Mouse (Mus musculus) left cerebral cortex, postnatal 10 days (tissue): ENCODE data around the gene Rest. TPM values are rescaled to one million over a fixed set of nuclear protein-coding genes. Genes with fewer than 3 reads are reported as not detected.

Experiments
- DNase-seq, 2 experiments: peaks; one replicate each; pipeline ENCODE4 v3.0.0; 2021 to 2022; ENCODE audit warnings: low spot score in 2 of 2, mixed read lengths in 1 of 2; ENCODE audit errors: extremely low spot score in 1 of 2
- intact Hi-C: fragments of 180-260 bp; cut with DNase I; formaldehyde crosslinking; loops from one replicate; pipeline ENCODE4 v1.15.1; 2025
- microRNA-seq: library from miRNA; unstranded; fragments of <30 nt; microRNA quantifications from one replicate; pipeline ENCODE4 v1.2.0, GENCODE M21; 2022
- total RNA-seq, 2 experiments: library from RNA; stranded (reverse); gene quantifications; 2 replicates each; pipeline ENCODE4 v1.2.3; 2021

The Rest gene
- total RNA-seq, 2 experiments from 2014 or later = 4.2 to 5.0 TPM

DNA sequence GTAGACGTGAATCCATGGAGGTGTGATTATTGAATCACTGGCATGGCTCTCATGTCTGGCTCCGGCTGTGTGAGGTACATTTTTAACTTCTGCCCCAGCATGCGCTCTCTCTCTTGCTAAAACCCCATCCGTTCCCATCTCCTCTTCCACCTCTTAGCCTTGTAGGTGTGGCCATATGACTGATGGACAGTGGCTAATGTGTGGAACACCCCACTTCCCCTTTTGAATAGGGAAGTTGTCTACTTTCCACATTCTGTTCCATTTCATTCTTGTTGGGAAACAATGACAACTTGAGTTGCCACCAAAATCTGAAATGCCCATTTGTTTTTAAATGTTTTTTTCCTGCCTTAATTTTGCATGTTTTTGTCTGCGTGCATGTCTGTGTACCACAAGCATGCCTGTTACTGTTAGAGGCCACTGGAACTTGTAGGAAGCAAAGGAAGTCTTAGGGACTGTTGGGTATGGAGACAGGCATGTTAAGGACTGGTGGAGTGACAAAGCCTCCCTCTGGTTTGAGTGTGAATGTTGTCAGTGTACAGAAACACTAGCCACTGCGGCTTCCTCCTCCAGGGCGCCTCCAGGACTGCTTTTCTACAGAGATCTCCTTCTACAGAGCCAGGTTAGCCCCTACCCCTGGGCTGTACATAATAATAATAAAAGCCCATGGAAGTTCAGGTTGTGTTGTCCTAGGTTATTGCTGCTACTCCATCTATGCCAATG, 27.7 kb downstream of the Rest start:
- no peak for DNase-seq
- intact Hi-C loops = no loop called here

DNA sequence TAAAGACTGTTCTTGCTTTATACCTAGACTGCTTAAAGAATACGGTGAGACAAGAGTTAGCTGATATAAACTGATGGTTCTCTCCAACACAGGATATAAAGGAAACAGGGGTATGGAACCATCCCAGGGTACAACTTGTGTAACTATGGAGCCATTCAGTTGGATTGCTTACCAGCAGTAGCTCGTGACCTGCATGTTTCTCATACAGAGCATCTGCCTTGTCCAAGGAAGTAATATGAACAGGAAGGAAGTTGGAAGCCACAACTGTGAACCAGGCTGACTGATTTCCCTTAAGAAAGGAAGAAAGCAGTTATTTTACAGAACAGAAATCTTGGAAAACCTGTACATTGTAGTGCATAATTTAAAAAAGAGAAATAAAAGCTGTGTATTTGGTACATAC, 34.2 kb downstream of the Rest start:
- DNase-seq = no peak
- intact Hi-C loops = no loop called here

DNA sequence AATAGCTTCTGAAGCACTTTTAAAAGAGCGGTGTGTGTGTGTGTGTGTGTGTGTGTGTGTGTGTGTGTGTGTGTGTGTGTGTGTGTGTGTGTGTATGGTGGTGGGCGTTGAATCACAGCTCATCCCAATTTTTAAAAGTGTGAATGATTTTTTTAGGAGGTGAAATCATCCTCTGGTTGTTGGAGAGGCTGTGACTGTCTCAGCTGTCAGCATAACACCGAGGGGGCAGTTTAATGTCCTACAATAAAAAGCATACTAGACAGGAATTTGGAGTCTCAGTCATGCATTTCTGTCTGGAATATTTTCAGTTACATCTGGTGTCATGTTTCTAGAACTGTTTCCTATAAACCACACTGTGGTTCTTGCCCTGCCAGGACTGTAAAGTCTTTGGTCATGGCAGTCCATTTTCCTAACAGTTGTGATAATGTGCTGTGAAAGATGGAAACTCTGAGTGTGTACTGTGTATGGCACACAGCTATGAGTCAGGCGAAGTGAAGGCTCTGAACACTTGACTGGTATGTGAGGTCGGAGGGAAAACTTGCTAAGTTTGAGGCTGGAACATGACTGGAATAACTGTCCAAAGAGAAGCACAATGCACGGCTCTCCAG, 36.1 kb downstream of the Rest start:
- DNase-seq = no peak
- intact Hi-C loops = no loop called here

DNA sequence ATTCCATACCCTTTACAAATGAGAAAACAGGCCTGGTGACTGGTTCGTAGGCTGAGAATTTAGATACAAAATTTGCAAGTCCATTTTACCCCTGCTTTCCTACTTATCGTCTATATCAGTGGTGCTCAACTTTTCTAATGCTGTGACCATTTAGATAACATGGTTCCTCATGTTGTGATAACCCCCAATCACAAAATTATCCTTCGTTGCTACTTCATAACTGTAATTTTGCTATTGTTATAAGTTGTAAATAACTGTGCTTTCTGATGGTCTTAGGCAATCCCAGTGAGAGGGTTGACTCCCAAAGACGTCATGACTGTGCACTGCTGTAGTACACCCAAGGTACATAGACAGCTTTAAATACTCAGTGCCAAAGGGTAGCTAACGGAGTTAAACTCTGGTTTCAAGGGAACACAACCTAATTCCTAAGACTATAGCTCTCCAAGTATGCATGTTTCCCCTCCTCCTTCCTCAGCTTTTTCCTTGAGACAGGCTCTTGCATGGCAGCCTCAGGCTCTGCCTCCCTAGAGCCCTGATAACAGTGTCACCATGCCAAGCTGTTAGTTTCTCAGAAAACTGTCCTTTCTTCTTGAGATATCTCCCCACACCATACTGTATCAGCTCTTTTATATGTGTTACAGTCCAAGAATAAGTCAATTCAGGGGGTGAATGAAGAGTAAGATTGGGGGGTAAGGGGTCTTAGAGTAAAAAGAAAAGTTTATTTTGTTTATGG, 42.7 kb downstream of the Rest start:
- DNase-seq = no peak
- intact Hi-C loops = no loop called here

DNA sequence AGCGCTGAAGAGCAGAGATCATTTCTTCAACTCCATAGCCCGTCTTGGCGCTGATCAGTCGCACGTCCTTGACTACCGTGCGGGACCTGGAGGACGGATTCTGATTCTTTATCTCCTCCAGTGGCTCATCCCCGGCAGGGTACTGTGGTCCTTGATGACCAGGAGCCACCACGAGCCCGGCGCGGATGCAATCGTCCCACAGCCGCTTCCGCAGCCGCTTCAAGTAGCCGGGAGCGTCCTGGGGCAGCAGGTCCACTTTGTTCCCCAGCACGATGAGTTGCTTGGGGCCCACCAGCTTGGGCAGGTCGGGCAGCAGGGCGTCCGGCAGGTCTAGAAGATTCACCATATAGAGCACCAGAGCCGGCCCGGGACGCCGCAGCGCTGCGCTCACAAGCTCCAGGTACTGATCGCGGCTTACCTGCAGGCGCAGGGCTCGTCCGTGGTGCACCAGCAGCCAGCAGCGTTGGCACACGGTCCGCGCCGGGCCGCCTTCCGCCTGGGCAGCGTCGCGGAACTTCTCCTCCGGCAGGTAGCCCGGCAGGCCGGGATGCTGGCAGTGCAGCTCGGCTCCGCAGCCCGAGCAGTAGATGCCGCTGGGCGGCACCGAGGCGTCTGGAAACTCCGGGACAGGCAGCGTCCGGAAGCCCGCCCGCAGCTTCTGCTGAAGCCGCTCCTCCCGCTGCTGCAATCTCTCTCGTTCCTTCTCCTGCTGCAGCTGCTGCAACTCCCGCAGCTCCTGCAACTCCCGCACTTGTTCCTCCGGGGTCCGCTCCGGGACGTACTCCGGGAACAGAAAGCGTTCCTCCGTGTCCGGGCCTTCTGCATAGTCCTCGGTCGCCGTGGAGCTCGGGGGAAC, 44.0 kb downstream of the Rest start:
- intact Hi-C loops = no loop called here
- peak; percentile 25 to 65 for DNase-seq

DNA sequence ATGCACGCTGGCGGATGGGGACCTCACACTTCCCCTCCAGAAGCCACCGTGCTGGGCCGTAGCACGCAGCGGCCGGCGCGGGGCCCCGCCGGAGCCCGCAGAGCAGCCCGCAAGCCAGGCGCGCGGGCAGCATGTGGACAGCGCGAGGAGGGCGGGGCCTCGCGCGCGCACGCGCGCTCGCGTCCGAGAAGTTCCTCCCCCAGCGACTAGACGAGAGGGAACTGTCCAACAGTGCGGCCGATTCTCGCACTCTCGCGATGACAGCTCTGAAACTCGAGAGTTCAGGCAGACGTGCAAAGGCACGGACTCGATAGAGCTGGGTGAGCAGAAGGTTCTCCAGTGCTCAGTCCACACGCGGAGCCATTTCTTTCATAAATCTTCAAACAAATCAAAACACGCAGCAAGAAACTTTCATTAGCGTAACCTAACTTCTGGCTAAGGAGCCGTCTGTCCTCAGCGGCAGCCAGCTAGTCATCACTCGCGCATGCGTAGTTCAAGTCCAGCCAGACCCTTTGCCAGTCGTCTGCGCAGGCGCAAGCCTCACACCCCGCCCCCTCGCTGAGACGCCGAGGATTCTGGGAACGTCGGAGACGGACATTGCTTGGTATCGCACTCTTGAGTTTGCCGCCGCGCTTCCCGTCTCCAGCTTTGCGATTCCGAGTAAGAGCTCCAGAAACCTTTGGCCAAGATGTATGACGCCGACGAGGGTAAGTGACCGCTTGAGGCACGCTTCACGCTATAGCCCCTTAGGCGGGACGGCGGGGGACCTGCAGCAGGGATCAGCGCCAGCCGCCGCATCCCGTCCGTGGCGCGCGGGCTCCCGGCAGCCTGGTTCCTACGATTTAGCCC, 44.9 kb downstream of the Rest start, which contains the start of the genes Noa1 and Polr2b:
Noa1 (minus strand) TSS at position 161 of the 849 bp plus-strand sequence.
Polr2b (plus strand) TSS at position 224 of the 849 bp plus-strand sequence.
- intact Hi-C loops = no loop called here
- peak; percentile 98 for DNase-seq

DNA sequence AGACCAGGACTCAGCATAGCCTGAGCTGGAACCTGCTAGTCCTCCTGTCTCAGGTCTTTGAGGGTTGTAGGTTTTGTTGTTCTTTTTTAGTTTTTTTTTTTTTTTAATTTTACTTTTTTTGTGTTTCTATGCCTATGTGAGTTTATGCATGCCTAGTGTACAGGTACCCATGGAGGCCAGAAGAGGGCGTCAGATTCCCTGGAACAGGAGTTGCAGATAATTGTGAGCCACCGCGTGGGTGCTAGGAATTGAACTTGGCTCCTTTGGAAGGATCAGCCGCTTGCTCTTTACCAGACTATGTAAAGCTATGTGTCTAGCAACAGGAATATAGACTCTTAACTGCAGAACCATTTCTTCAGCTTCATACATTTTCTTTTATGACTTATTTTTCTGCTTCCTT, 48.9 kb downstream of the Rest start:
- intact Hi-C loops = no loop called here
- DNase-seq = no peak

DNA sequence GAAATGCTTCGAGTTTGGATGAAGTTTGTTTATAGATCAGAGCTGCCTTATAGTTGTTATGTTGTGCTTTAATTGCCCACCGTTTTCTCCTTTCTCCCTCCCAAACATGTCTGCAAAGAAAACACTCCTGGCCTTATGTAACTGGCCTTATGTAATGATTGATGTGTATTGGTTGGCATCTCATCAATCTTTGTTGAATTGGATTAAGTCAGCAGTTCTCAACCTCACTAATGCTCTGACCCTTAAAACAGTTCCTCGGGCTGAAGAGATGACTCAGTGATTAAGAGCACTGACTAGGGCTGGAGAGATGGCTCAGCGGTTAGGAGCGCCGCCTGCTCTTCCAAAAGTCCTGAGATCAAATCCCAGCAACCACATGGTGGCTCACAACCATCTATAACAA, 49.7 kb downstream of the Rest start:
- DNase-seq = no peak
- intact Hi-C loops = no loop called here

DNA sequence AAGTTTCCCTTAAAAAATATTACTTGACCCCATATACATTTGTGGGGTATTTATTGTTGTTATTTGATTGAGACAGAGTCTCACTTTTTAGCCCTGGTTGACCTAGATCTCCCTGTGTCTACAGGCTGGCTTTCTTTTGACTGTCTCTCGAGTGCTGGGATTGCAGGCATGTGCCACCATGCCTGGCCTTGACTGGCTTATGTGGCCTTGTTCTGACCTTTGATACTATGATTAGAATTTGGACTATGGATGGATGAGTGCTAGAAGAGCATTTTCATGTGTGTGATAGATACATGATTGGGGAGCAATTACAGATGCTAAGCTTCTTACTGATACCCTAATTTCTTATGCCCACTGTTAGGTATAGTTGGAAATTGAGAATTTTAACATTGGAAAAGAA, 59.6 kb downstream of the Rest start:
- intact Hi-C loops = loop anchor here (10.0 kb wide), 1 partner anchor 330 kb away; no protein-coding TSS in a partner anchor
- DNase-seq = no peak

DNA sequence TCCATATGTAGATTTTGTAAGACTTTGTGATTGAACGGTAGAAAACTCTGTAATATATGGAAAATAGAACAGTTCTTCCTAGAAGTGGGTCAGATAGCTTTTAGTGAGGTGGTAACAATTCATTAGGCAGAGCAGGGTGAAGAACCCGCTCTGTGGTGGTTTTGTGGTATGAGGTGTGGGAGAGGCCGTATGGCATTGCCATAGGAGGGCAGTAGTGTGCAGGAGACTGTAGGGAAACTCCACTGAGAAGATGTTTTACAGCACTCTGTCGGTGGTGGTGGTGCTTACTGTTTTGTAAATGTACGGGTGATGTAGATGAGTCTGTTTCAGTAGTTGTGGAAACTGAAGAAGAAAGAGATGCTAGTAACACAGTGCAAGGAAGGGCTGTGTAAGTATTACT, 64.9 kb downstream of the Rest start:
- DNase-seq = no peak
- intact Hi-C loops = no loop called here

Small RNA genes lying within 50 kb of the gene (microRNA-seq; reads per million reads assigned to microRNA genes)
- not detected for gene Mir5098

Other genes starting within 250 kb of the Rest start
- 1 to 10 TPM in 1 of 2 experiments, under 1 TPM in 1; 0.90 to 1.6 TPM for gene Thegl, start 249.5 kb upstream of the Rest start, total RNA-seq
- 10 to 100 TPM; 20.5 to 23.1 TPM for gene Hopx, start 150.4 kb upstream of the Rest start, total RNA-seq
- not detected for gene Spink2, start 54.0 kb upstream of the Rest start, total RNA-seq
- gene Noa1, start 44.6 kb downstream of the Rest start, total RNA-seq = 10 to 100 TPM; 23.3 to 27.5 TPM
- 10 to 100 TPM; 50.9 to 54.2 TPM for gene Polr2b, start 44.7 kb downstream of the Rest start, total RNA-seq
- gene Igfbp7, start 142.6 kb downstream of the Rest start, total RNA-seq = 10 to 100 TPM; 53.8 to 54.4 TPM